Mouse (Mus musculus) limb, embryonic 10.5 days (tissue): ENCODE results near the gene Neb. TPM values are rescaled to one million over a fixed set of nuclear protein-coding genes. Genes with fewer than 3 reads are reported as not detected.

ENCODE experiments used
- DNase-seq: peaks from one replicate; pipeline ENCODE4 v3.0.0-alpha.2; 2017; ENCODE audit warnings: low spot score
- H3K27ac ChIP-seq: fragments of 300-500 bp; sonication (generic); 2 replicates; pipeline ENCODE4 v1.5.1; 2016; ENCODE audit warnings: mild to moderate bottlenecking
- H3K27me3 ChIP-seq: fragments of 300-500 bp; sonication (generic); 2 replicates; pipeline ENCODE4 v1.6.1; 2016; ENCODE audit warnings: low read depth, mild to moderate bottlenecking; ENCODE audit not compliant: poor library complexity, severe bottlenecking
- H3K36me3 ChIP-seq: fragments of 300-500 bp; sonication (generic); 2 replicates; pipeline ENCODE4 v1.6.1; 2016; ENCODE audit warnings: mild to moderate bottlenecking, moderate library complexity
- H3K4me1 ChIP-seq: fragments of 300-500 bp; sonication (generic); 2 replicates; pipeline ENCODE4 v1.6.1; 2016
- H3K4me3 ChIP-seq: fragments of 300-500 bp; sonication (generic); 2 replicates; pipeline ENCODE4 v1.5.1; 2016; ENCODE audit warnings: mild to moderate bottlenecking, moderate library complexity
- H3K9me3 ChIP-seq: fragments of 300-500 bp; sonication (generic); replicated peaks from 2 replicates; pipeline ENCODE4 v1.6.1; 2016; ENCODE audit warnings: mild to moderate bottlenecking
- WGBS: fragments of 180-500 bp; shearing (Covaris S2); methylation state at CpG from one replicate; pipeline ENCODE4 v1.1.7; 2016; 5-methylcytosine and 5-hydroxymethylcytosine counted together
- polyA plus RNA-seq: library from polyadenylated mRNA; unstranded; fragments of >200 nt; fragmentation: Nextera tagmentation; extraction: Ambion mirVana; gene quantifications from 2 replicates; pipeline ENCODE4 v1.2.1, GENCODE M21; 2016

Gene Neb
- polyA plus RNA-seq, 1 experiment from 2014 or later, result 1.8 TPM

DNA sequence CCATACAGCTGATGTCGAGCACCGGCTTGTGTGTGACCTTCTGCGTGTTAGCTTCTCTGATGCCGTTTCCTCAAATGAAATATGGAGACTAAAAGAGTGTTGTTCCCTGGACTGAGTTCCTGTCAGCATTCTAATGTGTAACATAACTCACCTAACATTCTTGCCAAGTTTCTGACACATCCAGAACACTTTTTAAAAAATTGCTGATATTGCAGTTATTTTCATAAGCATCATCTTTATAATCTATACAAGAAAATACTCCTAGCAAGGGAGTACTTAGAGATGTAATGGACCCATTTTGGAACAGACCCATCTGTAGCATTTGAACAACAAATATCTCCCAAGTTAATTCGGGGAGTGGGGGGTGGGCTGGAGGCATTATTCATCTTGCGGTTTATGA lies 8.7 kb downstream of the Neb start:
- H3K36me3 ChIP-seq, result no peaks in the 10 kb centered on the region
- H3K27me3 ChIP-seq, result no peaks in the 10 kb centered on the region
- 93% methylated on average over 6 of the region's 6 CpGs for WGBS
- no peak overlapping the region for H3K27ac ChIP-seq
- DNase-seq, result no peak
- H3K4me1 ChIP-seq, result peaks cover 16% of the 10 kb centered on the region
- no peaks in the 10 kb centered on the region for H3K9me3 ChIP-seq
- H3K4me3 ChIP-seq, result no peak overlapping the region

DNA sequence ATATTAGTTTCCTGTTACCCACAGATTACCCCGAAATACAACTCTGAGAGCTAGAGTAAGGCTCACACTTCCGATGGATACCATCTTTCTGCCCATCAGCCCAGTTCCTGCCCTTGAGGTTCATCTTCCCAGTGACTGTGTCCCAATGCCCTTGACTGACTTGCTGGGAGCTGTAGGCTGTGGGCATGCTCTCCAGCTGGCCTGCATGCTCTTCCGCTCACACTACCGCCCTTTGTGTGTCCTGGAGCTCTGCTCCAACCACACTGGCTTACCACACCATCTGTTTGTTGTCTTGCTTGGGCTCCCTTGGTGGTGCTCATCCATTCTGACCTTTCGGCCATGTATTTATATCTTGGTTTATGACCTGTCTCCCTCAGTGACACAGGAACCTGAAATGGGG lies 10.6 kb downstream of the Neb start:
- H3K27me3 ChIP-seq, result no peaks in the 10 kb centered on the region
- H3K27ac ChIP-seq, result no peak overlapping the region
- WGBS, result 87% methylated on average over 5 of the region's 5 CpGs
- DNase-seq, result no peak
- peaks cover 21% of the 10 kb centered on the region for H3K4me1 ChIP-seq
- no peaks in the 10 kb centered on the region for H3K9me3 ChIP-seq
- no peak overlapping the region for H3K4me3 ChIP-seq
- H3K36me3 ChIP-seq, result no peaks in the 10 kb centered on the region

DNA sequence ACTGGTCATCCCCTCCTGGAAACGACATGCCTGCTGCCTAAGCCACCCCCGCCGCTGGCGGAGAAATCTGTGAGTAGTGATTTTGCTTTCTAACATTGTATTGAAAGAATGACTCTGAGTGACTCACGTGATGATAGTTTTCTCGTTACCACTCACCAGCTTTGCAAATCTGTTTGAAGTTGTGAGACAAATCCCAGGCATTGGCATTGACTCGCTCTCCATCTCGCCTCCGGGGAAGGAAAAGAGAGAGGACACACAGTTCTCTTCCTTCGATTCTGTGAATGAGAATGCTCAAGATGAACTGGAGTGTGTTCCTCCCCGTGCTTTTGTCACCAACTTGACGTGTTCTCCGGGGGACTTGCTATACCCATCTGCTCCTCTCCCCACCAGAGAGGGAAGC lies 11.0 kb downstream of the Neb start:
- Histone ChIP-seq H3K9me3 (no peaks in the 10 kb centered on the region), H3K27me3 (no peaks in the 10 kb centered on the region), H3K4me1 (peaks cover 19% of the 10 kb centered on the region), H3K36me3 (no peaks in the 10 kb centered on the region), H3K4me3 (no peak overlapping the region), H3K27ac (no peak overlapping the region)
- whole genome bisulfite sequencing, result 64% methylated on average over 13 of the region's 13 CpGs
- no peak for DNase-seq

DNA sequence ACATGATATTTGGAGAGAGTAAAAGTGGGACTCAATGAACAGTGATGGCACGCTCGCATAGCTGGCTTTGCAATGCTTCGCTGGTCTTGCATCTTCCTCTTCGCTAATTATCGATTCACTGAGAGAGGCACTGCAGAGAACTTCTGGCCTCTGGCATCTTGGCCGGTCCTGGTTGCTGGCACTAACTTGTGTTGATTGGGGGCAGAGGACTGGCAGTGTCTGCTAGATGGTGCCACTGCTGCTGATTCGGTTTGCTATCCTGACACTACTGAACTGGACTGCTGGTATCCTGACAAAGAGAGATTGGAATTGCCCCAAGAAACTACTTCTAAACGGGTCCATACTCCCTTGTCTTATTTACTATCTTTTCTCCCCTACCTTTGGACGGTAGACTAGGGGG lies 17.2 kb downstream of the Neb start:
- DNase-seq, result no peak
- H3K27ac ChIP-seq, result no peak overlapping the region
- no peaks in the 10 kb centered on the region for H3K9me3 ChIP-seq
- H3K4me1 ChIP-seq, result peaks cover 10% of the 10 kb centered on the region
- no peaks in the 10 kb centered on the region for H3K27me3 ChIP-seq
- WGBS, result 93% methylated on average over 9 of the region's 9 CpGs
- no peaks in the 10 kb centered on the region for H3K36me3 ChIP-seq
- H3K4me3 ChIP-seq, result no peak overlapping the region

DNA sequence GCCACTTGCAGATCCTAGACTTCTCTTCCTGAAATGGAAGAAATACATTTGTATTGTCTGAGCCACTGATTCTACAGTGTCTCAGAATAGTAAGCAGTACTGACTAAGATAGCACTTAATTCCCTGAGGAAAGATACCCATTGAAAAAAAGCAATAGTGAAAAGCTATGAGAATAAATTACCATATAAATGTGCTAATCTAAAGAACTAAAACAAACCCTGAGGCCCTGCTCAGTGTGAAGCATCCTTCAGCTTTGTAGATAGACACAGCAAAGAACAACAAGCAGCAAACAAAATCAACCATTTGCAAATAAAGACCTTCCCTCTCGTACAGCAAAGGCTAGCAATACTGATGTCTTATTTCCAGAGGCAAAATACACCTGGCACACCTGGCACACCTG lies 18.6 kb downstream of the Neb start:
- Histone ChIP-seq H3K4me3 (no peak overlapping the region), H3K36me3 (no peaks in the 10 kb centered on the region), H3K27ac (no peak overlapping the region), H3K27me3 (no peaks in the 10 kb centered on the region), H3K9me3 (no peaks in the 10 kb centered on the region), H3K4me1 (peaks cover 6% of the 10 kb centered on the region)
- DNase-seq, result no peak
- 79% methylated on average over 1 of the region's 1 CpGs for WGBS

DNA sequence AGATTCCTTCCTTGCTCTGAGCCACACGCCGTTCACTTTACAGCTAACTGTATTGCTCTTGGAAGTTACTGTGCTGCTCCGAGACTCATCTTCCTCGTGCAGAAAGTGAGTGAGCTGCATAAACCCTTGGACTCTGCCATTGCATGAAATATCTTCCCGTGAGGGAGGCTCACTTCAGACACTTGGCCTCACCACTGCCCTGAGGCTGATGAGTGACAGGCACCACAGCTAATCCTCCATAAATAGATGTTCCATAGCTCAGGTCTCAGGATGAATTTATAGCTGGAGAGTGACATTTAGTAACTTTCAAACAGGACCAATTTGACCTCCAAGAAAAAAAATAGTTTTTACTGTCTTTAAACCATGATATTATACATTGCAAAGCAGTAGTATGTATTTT lies 20.1 kb downstream of the Neb start:
- 83% methylated on average over 5 of the region's 5 CpGs for WGBS
- H3K9me3 ChIP-seq, result no peaks in the 10 kb centered on the region
- no peaks in the 10 kb centered on the region for H3K27me3 ChIP-seq
- H3K36me3 ChIP-seq, result no peaks in the 10 kb centered on the region
- H3K27ac ChIP-seq, result no peak overlapping the region
- no peaks in the 10 kb centered on the region for H3K4me1 ChIP-seq
- no peak for DNase-seq
- no peak overlapping the region for H3K4me3 ChIP-seq

DNA sequence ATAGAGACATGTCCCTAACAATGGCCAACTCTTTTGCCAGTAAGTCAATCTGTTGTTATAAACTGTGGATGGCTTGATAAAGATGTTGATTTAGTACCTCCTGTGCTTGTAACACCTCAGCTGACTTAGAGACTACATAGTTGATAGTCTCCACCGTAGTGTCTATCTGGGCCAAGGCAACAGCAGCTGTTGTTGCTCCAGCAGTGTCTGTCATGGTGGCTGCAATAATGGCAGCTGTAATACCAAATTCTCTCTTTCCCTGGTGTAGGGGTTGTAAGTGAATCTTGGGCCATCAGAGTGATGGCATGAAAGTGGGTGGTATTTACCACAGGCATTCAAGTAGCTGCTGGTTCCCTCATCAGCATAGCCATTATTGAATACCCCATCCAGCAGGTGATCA lies 27.2 kb downstream of the Neb start:
- Histone ChIP-seq H3K27ac (no peak overlapping the region), H3K4me1 (no peaks in the 10 kb centered on the region), H3K27me3 (no peaks in the 10 kb centered on the region), H3K4me3 (no peak overlapping the region), H3K36me3 (no peaks in the 10 kb centered on the region), H3K9me3 (no peaks in the 10 kb centered on the region)
- DNase-seq, result no peak
- 96% methylated on average over 1 of the region's 1 CpGs for WGBS

DNA sequence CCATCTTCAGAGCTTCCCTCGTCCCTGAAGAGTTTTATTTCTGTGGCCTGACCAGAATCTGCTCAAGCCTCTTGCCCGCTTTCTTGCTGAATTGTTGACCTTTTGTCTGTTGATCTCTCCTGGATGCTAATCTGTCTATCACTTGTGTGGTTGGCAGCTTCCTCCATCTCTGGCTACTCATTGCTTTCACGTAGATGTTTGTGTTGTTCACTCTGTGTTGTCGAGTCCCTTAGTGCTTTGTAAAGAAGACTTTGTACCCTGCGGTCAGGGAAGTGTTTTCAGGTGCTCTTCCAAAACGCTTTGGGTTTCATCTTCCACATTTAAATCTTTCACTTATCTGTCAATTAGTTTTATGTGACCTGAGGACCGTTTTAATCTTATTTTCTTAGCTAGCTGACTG lies 37.3 kb downstream of the Neb start:
- DNase-seq, result no peak
- no peaks in the 10 kb centered on the region for H3K36me3 ChIP-seq
- no peaks in the 10 kb centered on the region for H3K9me3 ChIP-seq
- H3K4me1 ChIP-seq, result no peaks in the 10 kb centered on the region
- 78% methylated on average over 7 of the region's 7 CpGs for WGBS
- no peak overlapping the region for H3K4me3 ChIP-seq
- no peak overlapping the region for H3K27ac ChIP-seq
- H3K27me3 ChIP-seq, result no peaks in the 10 kb centered on the region

DNA sequence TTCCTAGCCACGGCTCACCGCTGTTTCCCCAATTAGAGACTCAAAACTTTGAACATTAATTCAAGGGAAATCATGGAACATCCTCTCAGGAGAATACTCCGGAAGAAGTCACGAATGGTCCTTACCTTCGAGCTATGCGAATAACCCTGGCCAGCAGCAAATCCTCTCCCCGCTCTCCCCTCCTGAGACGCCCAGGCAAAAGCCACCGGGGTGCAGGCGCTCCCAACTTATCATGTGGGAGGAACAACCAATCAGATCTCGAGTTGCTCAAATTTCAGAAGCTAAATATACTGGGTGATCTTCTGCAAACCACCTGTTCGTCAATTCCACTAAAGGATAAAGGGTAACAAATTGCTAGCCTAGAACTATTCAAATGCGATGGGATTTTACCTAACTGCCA lies 42.7 kb downstream of the Neb start:
- 85% methylated on average over 13 of the region's 13 CpGs for WGBS
- DNase-seq, result no peak

DNA sequence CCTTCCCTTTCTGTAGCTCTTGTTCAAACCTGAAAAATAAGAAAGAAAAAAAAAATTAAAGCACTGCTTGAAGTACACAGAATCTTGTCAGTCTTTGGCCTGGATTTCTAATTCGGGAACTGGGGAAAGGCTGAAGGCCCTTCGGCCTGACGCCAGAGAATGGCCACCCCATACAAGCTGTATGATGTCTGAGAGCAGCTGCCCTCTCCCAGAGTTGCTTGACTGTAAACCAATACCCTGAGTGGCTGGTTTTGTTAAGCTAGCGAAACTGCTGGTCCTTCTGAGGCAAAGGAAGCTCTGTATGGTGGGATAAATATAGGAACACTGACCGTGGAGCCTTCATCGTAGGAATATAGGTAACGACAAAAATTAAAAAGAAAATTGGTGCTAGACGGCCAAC lies 43.2 kb downstream of the Neb start:
- Histone ChIP-seq H3K9me3 (no peaks in the 10 kb centered on the region), H3K27me3 (no peaks in the 10 kb centered on the region), H3K36me3 (no peaks in the 10 kb centered on the region), H3K4me1 (no peaks in the 10 kb centered on the region), H3K27ac (no peak overlapping the region), H3K4me3 (no peak overlapping the region)
- 92% methylated on average over 8 of the region's 8 CpGs for WGBS
- no peak for DNase-seq

More for the DNA sequence above, 42.7 kb downstream of the Neb start:
- H3K4me1 ChIP-seq, result no peaks in the 10 kb centered on the region
- H3K4me3 ChIP-seq, result no peak overlapping the region
- H3K36me3 ChIP-seq, result no peaks in the 10 kb centered on the region
- no peaks in the 10 kb centered on the region for H3K9me3 ChIP-seq
- no peaks in the 10 kb centered on the region for H3K27me3 ChIP-seq
- H3K27ac ChIP-seq, result no peak overlapping the region

DNA sequence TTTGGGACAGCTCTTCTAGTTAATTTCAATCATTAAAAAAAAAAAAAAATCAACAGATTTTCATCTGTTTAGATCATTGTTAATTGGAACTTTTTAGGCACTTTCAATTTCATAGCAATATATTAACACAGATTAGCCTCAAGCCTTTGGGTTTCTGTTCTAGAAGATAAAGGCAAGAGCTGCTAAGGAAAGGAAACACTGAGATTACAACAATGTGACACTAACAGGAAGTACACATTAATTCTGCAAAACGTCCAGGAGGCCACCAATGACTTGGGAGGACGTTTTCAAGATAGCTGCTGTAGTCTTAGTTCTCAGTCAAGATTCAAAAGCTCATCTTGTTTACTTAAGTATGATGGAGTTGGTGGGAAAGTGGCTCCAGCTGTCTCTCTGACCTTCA lies 44.7 kb downstream of the Neb start:
- WGBS, result 49% methylated on average over 2 of the region's 2 CpGs
- H3K9me3 ChIP-seq, result no peaks in the 10 kb centered on the region
- no peaks in the 10 kb centered on the region for H3K36me3 ChIP-seq
- no peak overlapping the region for H3K27ac ChIP-seq
- no peak overlapping the region for H3K4me3 ChIP-seq
- no peak for DNase-seq
- no peaks in the 10 kb centered on the region for H3K27me3 ChIP-seq
- H3K4me1 ChIP-seq, result no peaks in the 10 kb centered on the region

DNA sequence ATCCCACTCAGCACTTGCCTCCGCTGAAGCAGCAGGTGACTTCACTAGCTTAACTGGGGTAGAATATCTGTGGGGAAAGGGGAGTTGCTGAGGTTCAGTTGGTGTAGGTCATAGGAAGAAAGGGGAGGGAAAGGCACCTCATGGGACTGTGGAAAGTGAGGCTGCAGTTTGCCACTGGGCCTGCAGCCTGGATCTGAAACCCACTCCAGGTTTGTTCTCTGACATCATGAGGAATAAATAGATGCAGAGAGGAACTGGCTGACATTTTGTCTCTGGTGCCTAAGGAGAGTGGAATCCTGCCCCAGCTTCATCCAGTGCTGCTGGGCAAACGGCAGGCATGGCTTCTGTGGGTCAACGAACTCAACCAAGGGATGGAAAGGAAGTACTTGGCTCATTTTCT lies 46.5 kb downstream of the Neb start:
- Histone ChIP-seq H3K27me3 (no peaks in the 10 kb centered on the region), H3K4me3 (no peak overlapping the region), H3K36me3 (no peaks in the 10 kb centered on the region), H3K27ac (no peak overlapping the region), H3K4me1 (no peaks in the 10 kb centered on the region), H3K9me3 (no peaks in the 10 kb centered on the region)
- WGBS, result 91% methylated on average over 3 of the region's 3 CpGs
- DNase-seq, result no peak

DNA sequence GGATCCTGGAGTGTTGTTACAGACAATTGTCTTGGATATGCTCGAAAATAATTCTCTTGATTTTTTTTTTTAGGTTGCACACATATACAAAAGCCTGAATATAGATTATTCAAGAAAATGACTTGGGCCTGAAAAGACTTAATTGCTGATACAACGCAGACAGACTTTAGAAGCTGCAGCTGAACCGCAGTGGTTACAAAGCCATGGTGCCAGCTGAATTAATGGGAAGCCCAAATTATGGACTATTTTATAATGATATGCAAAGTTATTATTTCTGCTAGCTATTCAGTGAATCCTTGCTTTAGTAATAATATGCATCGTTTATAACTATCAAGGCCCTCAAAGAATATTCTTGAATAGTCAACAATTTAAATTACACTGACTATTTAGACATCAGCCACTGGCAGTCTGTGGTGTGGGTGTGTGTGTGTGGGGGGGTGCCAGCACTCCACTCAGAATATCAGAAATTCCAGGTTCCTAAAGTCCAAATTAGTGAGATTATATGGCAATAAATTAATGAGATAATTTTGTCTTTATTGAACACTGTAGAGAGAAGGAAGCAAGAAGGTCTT lies 50.9 kb downstream of the Neb start:
- Histone ChIP-seq H3K9me3 (no peaks in the 10 kb centered on the region), H3K4me1 (no peaks in the 10 kb centered on the region), H3K36me3 (no peaks in the 10 kb centered on the region), H3K27ac (no peak overlapping the region), H3K27me3 (no peaks in the 10 kb centered on the region), H3K4me3 (no peak overlapping the region)
- no peak for DNase-seq
- WGBS, result 87% methylated on average over 4 of the region's 4 CpGs

DNA sequence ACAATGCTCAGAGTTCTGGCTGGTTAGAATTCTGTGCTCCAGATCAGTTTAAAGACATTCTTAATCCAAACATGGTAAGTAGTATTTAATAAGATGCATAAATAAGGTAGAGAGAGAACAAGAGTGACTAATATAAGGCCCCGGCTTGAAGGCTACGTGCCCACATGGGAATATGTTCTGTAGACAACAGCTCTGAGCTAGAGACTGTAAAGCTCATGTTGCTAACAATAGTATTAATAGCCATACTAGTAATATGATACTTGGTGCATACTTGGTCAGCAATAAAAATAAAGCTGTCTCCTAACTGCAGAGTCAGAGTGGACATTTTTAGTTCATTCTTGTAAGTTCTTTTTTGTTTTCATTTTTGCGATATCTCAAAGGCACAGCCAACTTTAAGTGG lies 56.4 kb downstream of the Neb start:
- H3K27ac ChIP-seq, result no peak overlapping the region
- H3K36me3 ChIP-seq, result no peaks in the 10 kb centered on the region
- DNase-seq, result no peak

More for the DNA sequence above, 56.4 kb downstream of the Neb start:
- no peaks in the 10 kb centered on the region for H3K9me3 ChIP-seq
- no peaks in the 10 kb centered on the region for H3K4me1 ChIP-seq
- H3K27me3 ChIP-seq, result no peaks in the 10 kb centered on the region
- WGBS, result 97% methylated on average over 3 of the region's 3 CpGs
- no peak overlapping the region for H3K4me3 ChIP-seq
